Mouse (Mus musculus): Measurements from ENCODE around the gene Adamts4.
A peak's percentile ranks its signal among the peaks of the same experiment; 100 is the strongest.
"Not testable (repeated sequence)": the region's sequence is repeated elsewhere in the genome, so short reads cannot be mapped to it uniquely, and the experiment has no call there.

Gene Adamts4

GRCm38 (mm10) chr1:171280250-171280915, 30.2 kb downstream of the Adamts4 start:
- DNase-seq: peak; percentile 54 to 64

GRCm38 (mm10) chr1:171280916-171281527, 30.8 kb downstream of the Adamts4 start, which contains the start of gene Ppox:
TSS of gene Ppox (minus strand) at chr1:171281186.
- DNase-seq: peak; percentile 90 to 98

GRCm38 (mm10) chr1:171281528-171281923, 31.3 kb downstream of the Adamts4 start:
- peak; percentile 85 to 91 for DNase-seq

- DNase-seq: no peak
Observed at GRCm38 (mm10) chr1:171282086-171282805, 32.0 kb downstream of the Adamts4 start.

- no peak for DNase-seq
Observed at GRCm38 (mm10) chr1:171283188-171284160, 33.3 kb downstream of the Adamts4 start.

- DNase-seq: no peak
Observed at GRCm38 (mm10) chr1:171284491-171284890, 34.3 kb downstream of the Adamts4 start.

GRCm38 (mm10) chr1:171285096-171285892, 35.1 kb downstream of the Adamts4 start:
- DNase-seq: no peak

GRCm38 (mm10) chr1:171286517-171286916, 36.3 kb downstream of the Adamts4 start:
- DNase-seq: no peak

- DNase-seq: peak; percentile 96 to 97
Observed at GRCm38 (mm10) chr1:171287136-171288081, 37.2 kb downstream of the Adamts4 start, which contains the start of gene Usp21. TSS of gene Usp21 (minus strand) at chr1:171287991.

- no peak for DNase-seq
Observed at GRCm38 (mm10) chr1:171288328-171288727, 38.1 kb downstream of the Adamts4 start.

- no peak for DNase-seq
Observed at GRCm38 (mm10) chr1:171293351-171293750, 43.1 kb downstream of the Adamts4 start.

GRCm38 (mm10) chr1:171293906-171294297, 43.7 kb downstream of the Adamts4 start:
- DNase-seq: no peak

GRCm38 (mm10) chr1:171294298-171295062, 44.3 kb downstream of the Adamts4 start, which contains the start of gene Ufc1:
TSS of gene Ufc1 (minus strand) at chr1:171295024.
- peak; percentile 87 to 91 for DNase-seq

- no peak for DNase-seq
Observed at GRCm38 (mm10) chr1:171295063-171295402, 44.8 kb downstream of the Adamts4 start.

- DNase-seq: no peak
Observed at GRCm38 (mm10) chr1:171298226-171298625, 48.0 kb downstream of the Adamts4 start.

GRCm38 (mm10) chr1:171306157-171306556, 55.9 kb downstream of the Adamts4 start:
- not testable (repeated sequence) for DNase-seq

GRCm38 (mm10) chr1:171309321-171309720, 59.1 kb downstream of the Adamts4 start:
- no peak for DNase-seq

All from kidney, postnatal 36 days (tissue).